Mouse (Mus musculus) intestine, postnatal 0 days (tissue): ENCODE results near the gene Ccdc6. TPM values are rescaled to one million over a fixed set of nuclear protein-coding genes. Genes with fewer than 3 reads are reported as not detected.

ENCODE experiments used
- ATAC-seq: fragments of 200-750 bp; cut with Nextera tagmentation; 2 replicates; pipeline ENCODE4 v1.8.0; 2017; ENCODE audit warnings: mild to moderate bottlenecking, moderate TSS enrichment, moderate library complexity
- H3K27ac ChIP-seq: fragments of 300-500 bp; sonication (generic); 2 replicates; pipeline ENCODE4 v1.5.1; 2014; ENCODE audit warnings: mild to moderate bottlenecking, low read depth, low read length, moderate library complexity
- H3K27me3 ChIP-seq: fragments of 300-500 bp; sonication (generic); replicated peaks from 2 replicates; pipeline ENCODE4 v1.6.1; 2014; ENCODE audit warnings: low read length, mixed read lengths; ENCODE audit not compliant: control insufficient read depth, insufficient read depth
- H3K36me3 ChIP-seq: fragments of 300-500 bp; sonication (generic); 2 replicates; pipeline ENCODE4 v1.6.1; 2014; ENCODE audit warnings: mild to moderate bottlenecking, moderate library complexity; ENCODE audit not compliant: control insufficient read depth, insufficient read depth
- H3K4me1 ChIP-seq: fragments of 300-500 bp; sonication (generic); replicated peaks from 2 replicates; pipeline ENCODE4 v1.6.1; 2014; ENCODE audit warnings: antibody characterized with exemption, low read length, mixed read lengths; ENCODE audit not compliant: control insufficient read depth, insufficient read depth
- H3K4me2 ChIP-seq: fragments of 300-500 bp; sonication (generic); replicated peaks from 2 replicates; pipeline ENCODE4 v1.6.1; 2014; ENCODE audit warnings: low read depth, mild to moderate bottlenecking, moderate library complexity
- H3K4me3 ChIP-seq: fragments of 300-500 bp; sonication (generic); 2 replicates; pipeline ENCODE4 v1.5.1; 2014; ENCODE audit warnings: low read depth, low read length
- H3K9ac ChIP-seq: fragments of 300-500 bp; sonication (generic); 2 replicates; pipeline ENCODE4 v1.6.1; 2014; ENCODE audit warnings: mild to moderate bottlenecking, low read depth, low read length
- H3K9me3 ChIP-seq: fragments of 300-500 bp; sonication (generic); 2 replicates; pipeline ENCODE4 v1.6.1; 2016; ENCODE audit warnings: mixed run types; ENCODE audit not compliant: control insufficient read depth
- CTCF ChIP-seq: sonication (generic); IDR thresholded peaks from 2 replicates; pipeline ENCODE4 v1.5.1; 2016; ENCODE audit warnings: low read depth, mild to moderate bottlenecking, control low read depth, antibody characterized with exemption, moderate library complexity
- WGBS: fragments of 180-500 bp; shearing (Covaris S2); extraction: QIAGEN DNeasy Blood & Tissue Kit; methylation state at CpG from one replicate; pipeline ENCODE4 v1.1.7; 2014; 5-methylcytosine and 5-hydroxymethylcytosine counted together
- polyA plus RNA-seq: library from polyadenylated mRNA; unstranded; fragments of >200 nt; fragmentation: Nextera tagmentation; extraction: Ambion mirVana; gene quantifications from 2 replicates; pipeline ENCODE4 v1.2.1, GENCODE M21; 2015

Gene Ccdc6
- polyA plus RNA-seq, 1 experiment from 2014 or later = 8.7 TPM

DNA sequence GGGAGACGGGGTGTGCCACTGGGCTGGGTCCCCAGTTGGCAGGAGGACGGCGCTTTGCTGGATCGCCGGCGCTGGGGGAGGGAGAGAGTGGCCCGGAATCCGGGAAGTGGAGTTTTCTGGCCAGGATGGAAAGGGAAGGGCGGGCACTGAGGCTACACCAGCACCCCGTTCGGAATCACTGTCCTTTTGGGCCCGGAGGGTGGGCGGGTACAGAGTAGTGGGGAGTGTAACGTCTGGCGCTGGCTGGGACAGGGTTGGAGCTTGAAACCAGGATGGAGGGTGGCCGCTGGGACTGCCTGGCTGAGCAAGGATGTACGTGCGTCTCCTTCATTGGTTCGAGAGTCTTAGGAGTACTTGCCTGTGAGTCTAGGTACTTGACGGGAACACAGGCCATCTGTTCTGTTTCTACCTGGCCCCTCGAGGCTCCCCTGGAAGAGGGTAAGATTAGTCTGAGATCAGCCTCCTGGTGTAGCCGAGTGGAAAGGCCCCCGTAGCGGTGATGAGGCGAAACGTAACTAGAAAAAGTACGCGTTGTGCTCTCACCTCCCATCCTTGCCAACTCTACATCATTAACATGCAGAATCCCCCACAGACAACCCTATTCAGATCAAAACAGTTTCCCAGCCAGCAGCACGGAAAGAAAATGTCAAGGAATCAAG is 1.1 kb downstream of the Ccdc6 start:
- Histone ChIP-seq H3K9ac (peak overlapping the region; percentile 82), H3K27ac (no peak overlapping the region), H3K4me3 (peak overlapping the region; percentile 91), H3K4me1 (0 out of 2 replicates have a peak, but pooled peaks cover 5% of the 10 kb centered on the region), H3K27me3 (no peaks in the 10 kb centered on the region), H3K9me3 (no peaks in the 10 kb centered on the region), H3K36me3 (no peaks in the 10 kb centered on the region), H3K4me2 (peak overlapping the region; percentile 93)
- WGBS = 2% methylated on average over 29 of the region's 29 CpGs
- ATAC-seq = peak; percentile 12; the same call in 1 of the 2 replicates
- no peak for TF ChIP-seq CTCF

DNA sequence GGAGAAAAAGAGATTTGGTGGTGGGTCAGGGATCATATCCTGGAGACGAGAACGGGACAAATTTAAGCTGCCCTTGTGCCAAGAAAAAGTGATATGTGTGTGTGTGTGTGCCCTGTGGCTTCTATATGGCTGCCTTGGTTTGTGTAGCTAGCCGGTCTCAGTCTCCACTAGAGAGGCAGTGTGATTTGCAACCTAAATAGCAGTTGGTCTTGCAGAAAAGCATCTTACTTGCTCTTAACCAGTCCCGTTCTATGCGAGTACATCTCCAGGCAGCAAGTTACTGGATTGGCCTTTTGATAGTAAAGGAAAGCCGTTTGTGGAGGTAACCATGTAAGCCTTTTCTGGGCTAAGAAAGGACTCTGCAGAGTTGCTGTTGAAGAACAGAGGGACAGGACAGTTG is 1.7 kb downstream of the Ccdc6 start:
- WGBS = 26% methylated on average over 6 of the region's 6 CpGs
- no peak for ATAC-seq
- TF ChIP-seq CTCF = no peak
- Histone ChIP-seq H3K27ac (no peak overlapping the region), H3K9me3 (no peaks in the 10 kb centered on the region), H3K4me2 (peak overlapping the region; percentile 93), H3K36me3 (no peaks in the 10 kb centered on the region), H3K9ac (0 out of 2 replicates have a peak overlapping the region, but pooled peaks have one; percentile 82), H3K4me1 (0 out of 2 replicates have a peak, but pooled peaks cover 5% of the 10 kb centered on the region), H3K4me3 (peak overlapping the region; percentile 91; the same call in 1 of the 2 replicates), H3K27me3 (no peaks in the 10 kb centered on the region)

DNA sequence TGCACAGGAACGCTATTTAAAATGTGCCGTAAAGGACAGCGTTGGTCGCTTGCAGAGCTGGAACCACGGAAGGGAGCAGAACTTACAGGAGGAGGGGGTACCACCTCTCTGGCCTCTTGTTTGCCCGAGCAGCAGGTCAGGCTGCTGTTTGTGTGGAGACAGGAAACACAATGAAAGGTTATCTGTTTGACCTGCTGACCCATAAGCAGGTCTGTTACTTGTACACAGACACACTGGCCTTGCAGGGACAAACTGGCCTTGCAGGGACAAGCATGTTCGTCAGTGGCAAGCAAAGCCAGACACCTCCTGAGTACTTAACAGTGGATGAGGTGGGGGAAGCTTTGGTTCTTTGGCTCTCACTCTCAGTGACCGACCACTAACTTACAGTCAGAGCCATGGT is 2.1 kb downstream of the Ccdc6 start:
- peak overlapping the region; percentile 93 for H3K4me2 ChIP-seq
- TF ChIP-seq CTCF = no peak
- no peaks in the 10 kb centered on the region for H3K9me3 ChIP-seq
- 0 out of 2 replicates have a peak, but pooled peaks cover 5% of the 10 kb centered on the region for H3K4me1 ChIP-seq
- ATAC-seq = no peak
- no peaks in the 10 kb centered on the region for H3K36me3 ChIP-seq
- H3K4me3 ChIP-seq = no peak overlapping the region
- 48% methylated on average over 8 of the region's 8 CpGs for WGBS
- no peak overlapping the region for H3K27ac ChIP-seq
- no peak overlapping the region for H3K9ac ChIP-seq
- no peaks in the 10 kb centered on the region for H3K27me3 ChIP-seq

DNA sequence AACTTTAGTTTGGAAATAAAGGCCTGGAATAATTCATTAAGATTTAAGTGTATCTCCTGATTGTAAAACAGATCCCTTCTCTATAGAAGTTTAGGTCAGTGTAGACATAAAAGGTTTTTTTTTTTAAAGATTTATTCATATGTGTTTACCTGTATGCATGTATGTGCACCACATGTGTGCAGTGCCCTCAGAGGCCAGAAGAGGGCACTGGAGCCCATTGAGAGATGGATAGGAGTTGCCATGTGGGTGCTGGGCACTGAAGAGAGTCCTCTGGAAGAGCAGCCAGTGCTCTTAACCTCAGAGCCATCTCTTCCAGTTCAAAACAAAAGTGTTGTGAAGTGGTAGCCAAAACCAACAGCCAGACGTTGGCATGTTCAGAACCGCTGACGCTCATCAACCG is 5.2 kb downstream of the Ccdc6 start:
- H3K4me2 ChIP-seq = no peak overlapping the region
- ATAC-seq = no peak
- peak; percentile 36; the same call in 1 of the 2 replicates for TF ChIP-seq CTCF
- H3K9ac ChIP-seq = no peak overlapping the region
- H3K9me3 ChIP-seq = no peaks in the 10 kb centered on the region
- H3K27ac ChIP-seq = no peak overlapping the region
- H3K27me3 ChIP-seq = no peaks in the 10 kb centered on the region
- no peaks in the 10 kb centered on the region for H3K36me3 ChIP-seq
- H3K4me1 ChIP-seq = no peaks in the 10 kb centered on the region
- WGBS = 100% methylated on average over 4 of the region's 4 CpGs
- no peak overlapping the region for H3K4me3 ChIP-seq

DNA sequence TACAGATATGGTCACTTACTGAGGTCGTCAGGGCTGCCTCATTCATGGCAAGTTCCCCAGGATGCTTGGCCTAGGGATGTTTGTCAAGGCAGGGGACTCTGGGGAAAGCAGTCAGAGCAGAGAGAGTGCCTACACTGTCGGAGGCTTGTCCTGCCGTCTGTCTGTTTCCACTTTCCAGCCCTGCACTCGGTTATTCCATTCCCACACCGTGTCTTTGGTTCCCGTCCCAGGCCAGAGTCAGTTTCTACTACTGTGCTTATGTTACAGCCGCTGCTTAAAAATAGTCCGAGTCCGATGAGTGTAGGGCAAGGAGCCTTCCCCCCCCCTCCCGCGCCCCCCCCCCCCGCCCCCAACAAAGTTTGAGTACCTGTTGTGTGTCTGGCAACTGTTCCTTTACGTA is 11.1 kb downstream of the Ccdc6 start:
- 58% methylated on average over 11 of the region's 13 CpGs for WGBS
- TF ChIP-seq CTCF = no peak
- Histone ChIP-seq H3K27ac (no peak overlapping the region), H3K27me3 (no peaks in the 10 kb centered on the region), H3K4me1 (no peaks in the 10 kb centered on the region; the same call in 1 of the 2 replicates), H3K4me3 (no peak overlapping the region), H3K9ac (no peak overlapping the region), H3K9me3 (no peaks in the 10 kb centered on the region), H3K4me2 (no peak overlapping the region), H3K36me3 (no peaks in the 10 kb centered on the region)
- ATAC-seq = no peak

- Histone ChIP-seq H3K9me3 (no peaks in the 10 kb centered on the region), H3K9ac (no peak overlapping the region), H3K27ac (peak overlapping the region; percentile 50; the same call in 1 of the 2 replicates), H3K4me3 (no peak overlapping the region), H3K4me2 (peak overlapping the region; percentile 46), H3K27me3 (no peaks in the 10 kb centered on the region), H3K36me3 (no peaks in the 10 kb centered on the region), H3K4me1 (no peaks in the 10 kb centered on the region; the same call in 1 of the 2 replicates)
- TF ChIP-seq CTCF = no peak
- 21% methylated on average over 5 of the region's 5 CpGs for WGBS
- peak; percentile 92 for ATAC-seq
Measured at GRCm38 (mm10) chr10:70109974-70110373, 13.1 kb downstream of the Ccdc6 start.
